Mouse (Mus musculus): ENCODE results near the gene Hcn2. TPM values are rescaled to one million over a fixed set of nuclear protein-coding genes. Genes with fewer than 3 reads are reported as not detected.
"Not testable (repeated sequence)": the region's sequence is repeated elsewhere in the genome, so short reads cannot be mapped to it uniquely, and the experiment has no call there.

The Hcn2 gene
- polyA plus RNA-seq, 1 experiment from 2014 or later, result 0.28 TPM

DNA sequence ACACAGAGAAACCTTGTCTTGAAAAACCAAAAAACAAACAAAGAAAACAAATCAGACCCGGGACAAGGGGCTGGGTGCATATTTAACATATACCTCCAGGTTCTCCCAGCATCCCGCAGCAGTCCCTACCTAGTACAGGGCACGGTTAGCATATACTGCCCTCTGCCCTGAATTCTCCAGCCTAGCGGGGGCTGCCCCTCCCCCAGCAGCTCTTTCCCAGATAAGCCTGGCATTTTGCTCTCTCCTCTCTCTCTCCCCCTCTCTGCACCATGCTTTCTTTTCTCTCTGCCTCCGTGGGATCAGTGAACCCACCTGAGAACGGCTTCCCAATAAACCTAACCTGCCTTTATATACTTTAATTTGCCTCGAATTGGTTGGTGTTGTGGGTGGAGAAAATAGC, 15.8 kb upstream of the Hcn2 start:
- Histone ChIP-seq H3K9me3 (replicated peaks; ENCODE audit: low read length) (no peaks in the 10 kb centered on the region), H3K9ac (ENCODE audit: low read depth, low read length) (no peak overlapping the region), H3K4me1 (replicated peaks; ENCODE audit: insufficient read depth, low read length) (peaks cover 22% of the 10 kb centered on the region), H3K27me3 (ENCODE audit: insufficient read depth, low read length) (no peaks in the 10 kb centered on the region), H3K27ac (peak overlapping the region; percentile 70; the same call in 1 of the 2 replicates), H3K4me2 (ENCODE audit: low read length) (no peak overlapping the region), H3K4me3 (replicated peaks; ENCODE audit: low read depth, low read length) (no peak overlapping the region), H3K36me3 (ENCODE audit: insufficient read depth, low read length) (no peaks in the 10 kb centered on the region)
- DNase-seq (ENCODE audit: low spot score) (no peak), ATAC-seq (replicated peaks; ENCODE audit: low FRiP score, low read depth) (no peak)
- WGBS, result 38% methylated on average over 7 of the region's 7 CpGs
- TF ChIP-seq CTCF (IDR thresholded peaks at IDR 0.05; ENCODE audit: low read depth), result no peak

DNA sequence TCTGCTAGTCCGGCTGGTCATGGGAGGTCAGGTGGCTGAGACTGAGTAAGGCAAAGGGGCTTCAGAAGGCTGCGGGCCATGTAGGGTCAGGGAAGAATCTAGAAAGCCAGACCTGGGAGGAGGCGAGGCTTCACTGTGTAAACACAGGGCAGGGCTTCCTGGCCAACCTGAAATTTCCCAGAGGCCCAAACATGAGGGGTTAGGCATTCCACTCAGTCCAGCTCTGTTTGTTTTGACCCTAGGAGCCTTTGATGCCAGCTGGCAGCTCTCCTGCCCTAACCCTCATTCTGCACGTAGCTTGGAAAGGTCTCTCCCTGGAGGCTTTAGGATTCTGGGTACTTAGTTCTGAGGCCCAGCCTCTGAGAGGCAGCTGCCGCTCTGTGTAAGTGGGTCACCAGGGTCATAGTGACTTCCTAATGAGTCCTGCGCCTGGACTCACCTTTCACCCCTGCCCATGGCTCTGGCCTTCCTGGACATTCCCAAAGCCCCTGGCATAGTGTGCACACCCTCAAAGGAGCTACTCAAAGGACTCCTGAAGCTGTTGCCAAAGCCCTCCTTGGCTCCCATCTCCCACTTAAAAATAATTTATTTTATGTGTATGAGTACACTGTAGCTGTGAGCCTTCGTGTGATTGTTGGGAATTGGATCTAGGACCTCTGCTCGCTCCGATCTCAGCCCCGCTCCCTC, 14.8 kb upstream of the Hcn2 start:
- Histone ChIP-seq H3K4me1 (replicated peaks; ENCODE audit: insufficient read depth, low read length) (peaks cover 20% of the 10 kb centered on the region), H3K9me3 (replicated peaks; ENCODE audit: low read length) (no peaks in the 10 kb centered on the region), H3K4me3 (replicated peaks; ENCODE audit: low read depth, low read length) (no peak overlapping the region), H3K36me3 (ENCODE audit: insufficient read depth, low read length) (0 out of 2 replicates have a peak, but pooled peaks cover 3% of the 10 kb centered on the region), H3K4me2 (ENCODE audit: low read length) (no peak overlapping the region), H3K27ac (peak overlapping the region; percentile 70), H3K27me3 (ENCODE audit: insufficient read depth, low read length) (no peaks in the 10 kb centered on the region), H3K9ac (ENCODE audit: low read depth, low read length) (no peak overlapping the region)
- WGBS, result 42% methylated on average over 10 of the region's 10 CpGs
- no peak for DNase-seq (ENCODE audit: low spot score)
- ATAC-seq (replicated peaks; ENCODE audit: low FRiP score, low read depth), result no peak
- no peak for TF ChIP-seq CTCF (IDR thresholded peaks at IDR 0.05; ENCODE audit: low read depth)

DNA sequence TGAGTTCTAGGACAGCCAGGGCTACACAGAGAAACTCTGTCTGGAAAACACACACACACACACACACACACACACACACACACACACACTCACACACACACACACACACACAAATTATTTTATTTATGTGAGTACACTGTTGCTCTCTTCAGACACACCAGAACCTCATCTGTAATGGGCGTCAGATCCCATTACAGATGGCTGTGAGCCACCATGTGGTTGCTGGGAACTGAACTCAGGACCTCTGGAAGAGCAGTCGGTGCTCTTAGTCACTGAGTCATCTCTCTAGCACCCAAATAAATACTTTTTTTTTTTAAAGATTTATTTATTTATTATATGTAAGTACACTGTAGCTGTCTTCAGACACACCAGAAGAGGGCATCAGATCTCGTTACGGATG, 13.5 kb upstream of the Hcn2 start:
- H3K27me3 ChIP-seq (ENCODE audit: insufficient read depth, low read length); H3K27ac ChIP-seq; H3K9me3 ChIP-seq (replicated peaks; ENCODE audit: low read length); H3K36me3 ChIP-seq (ENCODE audit: insufficient read depth, low read length); ATAC-seq (replicated peaks; ENCODE audit: low FRiP score, low read depth); H3K9ac ChIP-seq (ENCODE audit: low read depth, low read length); DNase-seq (ENCODE audit: low spot score); H3K4me2 ChIP-seq (ENCODE audit: low read length); H3K4me3 ChIP-seq (replicated peaks; ENCODE audit: low read depth, low read length): not testable (repeated sequence)
- 87% methylated on average over 2 of the region's 4 CpGs for WGBS
- peaks cover 20% of the 10 kb centered on the region for H3K4me1 ChIP-seq (replicated peaks; ENCODE audit: insufficient read depth, low read length)

DNA sequence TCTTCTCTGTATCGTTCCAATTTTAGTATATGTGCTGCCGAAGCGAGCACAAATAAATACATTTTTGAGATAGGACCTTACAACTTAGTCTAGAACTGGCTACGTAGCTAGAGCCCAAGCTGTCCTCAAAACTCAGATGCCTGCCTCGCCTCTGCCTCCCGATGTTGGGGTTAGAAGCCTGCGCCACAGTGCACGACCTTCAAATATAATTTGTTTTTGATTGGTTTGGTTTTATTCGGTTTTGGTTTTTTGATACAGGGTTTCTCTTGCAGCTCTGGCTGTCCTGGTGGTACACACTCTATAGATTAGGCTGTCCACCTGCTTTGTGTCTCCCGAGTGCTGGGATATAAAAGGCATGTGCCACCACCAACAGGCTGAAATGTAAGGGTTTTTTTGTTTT, 12.9 kb upstream of the Hcn2 start:
- no peaks in the 10 kb centered on the region for H3K9me3 ChIP-seq (replicated peaks; ENCODE audit: low read length)
- DNase-seq (ENCODE audit: low spot score), result no peak
- 81% methylated on average over 10 of the region's 10 CpGs for WGBS
- H3K9ac ChIP-seq (ENCODE audit: low read depth, low read length), result no peak overlapping the region
- H3K27me3 ChIP-seq (ENCODE audit: insufficient read depth, low read length), result no peaks in the 10 kb centered on the region
- peak overlapping the region; percentile 49 for H3K4me2 ChIP-seq (ENCODE audit: low read length)
- H3K27ac ChIP-seq, result peak overlapping the region; percentile 36; the same call in 1 of the 2 replicates
- 0 out of 2 replicates have a peak, but pooled peaks cover 3% of the 10 kb centered on the region for H3K36me3 ChIP-seq (ENCODE audit: insufficient read depth, low read length)
- H3K4me3 ChIP-seq (replicated peaks; ENCODE audit: low read depth, low read length), result no peak overlapping the region; the same call in 1 of the 2 replicates
- no peak for TF ChIP-seq CTCF (IDR thresholded peaks at IDR 0.05; ENCODE audit: low read depth)
- H3K4me1 ChIP-seq (replicated peaks; ENCODE audit: insufficient read depth, low read length), result peaks cover 19% of the 10 kb centered on the region
- ATAC-seq (replicated peaks; ENCODE audit: low FRiP score, low read depth), result no peak

DNA sequence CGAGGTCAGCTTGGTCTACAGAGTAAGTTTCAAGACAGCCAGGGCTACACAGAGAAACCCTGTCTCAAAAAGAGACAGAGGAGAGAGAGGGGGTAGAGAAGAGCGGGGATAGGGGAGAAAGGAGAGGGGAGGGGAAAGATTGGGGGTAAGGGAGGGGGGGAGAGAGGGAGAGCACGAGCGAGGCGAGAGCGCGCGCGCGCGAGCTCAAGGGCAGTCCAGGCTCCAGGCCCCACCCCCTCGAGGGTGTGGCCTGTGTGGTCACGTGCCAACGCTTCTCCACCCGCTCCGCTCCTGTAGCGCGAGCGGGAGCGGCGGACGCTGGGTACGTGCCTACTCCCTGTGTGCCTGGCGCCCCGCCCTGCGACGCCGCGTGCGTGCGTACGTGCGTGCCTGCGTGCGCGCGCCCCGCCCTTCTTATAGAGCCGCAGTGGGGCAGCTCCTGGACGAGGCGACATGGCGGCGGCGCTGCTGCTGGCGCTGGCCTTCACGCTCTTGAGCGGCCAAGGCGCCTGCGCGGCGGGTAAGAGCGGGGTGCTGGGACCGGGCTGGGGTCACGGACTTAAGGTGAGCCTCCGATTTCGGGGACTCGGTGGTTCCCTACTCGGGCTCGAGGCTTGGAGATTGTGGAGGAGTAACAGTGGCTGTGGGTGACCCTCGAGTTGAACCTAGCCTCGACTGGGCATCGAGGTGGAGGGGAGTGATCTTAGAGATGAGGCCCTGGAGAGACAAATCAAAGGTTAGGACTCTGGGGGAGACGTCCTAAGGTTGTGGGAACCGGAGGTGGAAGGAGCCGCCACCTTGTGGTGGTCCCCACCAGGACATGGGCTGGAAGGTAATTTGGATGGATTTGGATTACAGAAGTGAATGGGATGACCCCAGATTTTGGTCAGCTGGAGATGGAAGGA, 12.1 kb upstream of the Hcn2 start, which contains the start of gene Bsg:
Gene Bsg, plus strand, starts transcription at position 427 of the 905 bp plus-strand sequence.
- TF ChIP-seq CTCF (IDR thresholded peaks at IDR 0.05; ENCODE audit: low read depth), result peak; percentile 65; the same call in 1 of the 2 replicates
- Histone ChIP-seq H3K4me1 (replicated peaks; ENCODE audit: insufficient read depth, low read length) (peaks cover 19% of the 10 kb centered on the region), H3K9ac (ENCODE audit: low read depth, low read length) (peak within 1 kb of the TSS; percentile 81), H3K9me3 (replicated peaks; ENCODE audit: low read length) (no peaks in the 10 kb centered on the region), H3K4me3 (replicated peaks; ENCODE audit: low read depth, low read length) (peak within 1 kb of the TSS; percentile 68), H3K27ac (peak within 1 kb of the TSS; percentile 68), H3K27me3 (ENCODE audit: insufficient read depth, low read length) (no peaks in the 10 kb centered on the region), H3K36me3 (ENCODE audit: insufficient read depth, low read length) (peaks cover 6% of the 10 kb centered on the region), H3K4me2 (ENCODE audit: low read length) (peak within 1 kb of the TSS; percentile 79)
- DNase-seq (ENCODE audit: low spot score), result peak; percentile 99
- under 1% methylated on average over 57 of the region's 65 CpGs for WGBS
- ATAC-seq (replicated peaks; ENCODE audit: low FRiP score, low read depth), result peak; percentile 95

DNA sequence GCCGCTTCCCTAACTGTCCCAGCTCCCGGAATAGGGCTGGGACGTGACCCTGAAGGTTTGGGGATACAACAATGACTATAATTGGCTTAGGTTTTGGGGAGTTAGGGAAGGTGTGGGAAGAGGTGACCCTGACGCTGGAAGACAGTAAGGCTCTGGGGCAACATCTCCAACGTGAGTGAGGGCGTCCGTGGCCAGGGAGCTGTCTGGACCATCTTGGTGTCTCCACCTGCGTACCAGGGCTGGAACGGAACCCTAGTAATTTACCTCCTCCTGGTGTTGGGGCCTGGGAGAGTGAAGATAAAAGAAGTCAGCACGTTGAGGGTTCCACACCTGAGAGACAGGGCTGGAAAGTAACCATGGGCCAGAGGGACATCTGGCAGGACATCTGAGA, 11.5 kb upstream of the Hcn2 start:
- Histone ChIP-seq H3K9me3 (replicated peaks; ENCODE audit: low read length) (no peaks in the 10 kb centered on the region), H3K4me2 (ENCODE audit: low read length) (peak overlapping the region; percentile 79), H3K36me3 (ENCODE audit: insufficient read depth, low read length) (peaks cover 13% of the 10 kb centered on the region), H3K4me3 (replicated peaks; ENCODE audit: low read depth, low read length) (peak overlapping the region; percentile 68), H3K9ac (ENCODE audit: low read depth, low read length) (peak overlapping the region; percentile 81), H3K27ac (peak overlapping the region; percentile 68), H3K4me1 (replicated peaks; ENCODE audit: insufficient read depth, low read length) (peaks cover 19% of the 10 kb centered on the region), H3K27me3 (ENCODE audit: insufficient read depth, low read length) (no peaks in the 10 kb centered on the region)
- no peak for TF ChIP-seq CTCF (IDR thresholded peaks at IDR 0.05; ENCODE audit: low read depth)
- DNase-seq (ENCODE audit: low spot score), result no peak
- no peak for ATAC-seq (replicated peaks; ENCODE audit: low FRiP score, low read depth)
- WGBS, result 3% methylated on average over 10 of the region's 10 CpGs

Measured in kidney, postnatal 0 days (tissue).